Mouse (Mus musculus) intestine, embryonic 16.5 days (tissue): ENCODE results near the gene Ibsp. TPM values are rescaled to one million over a fixed set of nuclear protein-coding genes. Genes with fewer than 3 reads are reported as not detected.

Experiments used
- ATAC-seq: fragments of 200-750 bp; cut with Nextera tagmentation; 2 replicates; pipeline ENCODE4 v1.8.0; 2017; ENCODE audit warnings: moderate TSS enrichment, moderate library complexity
- H3K27ac ChIP-seq: fragments of 300-500 bp; sonication (generic); 2 replicates; pipeline ENCODE4 v1.5.1; 2014; ENCODE audit warnings: mild to moderate bottlenecking, low read length
- H3K27me3 ChIP-seq: fragments of 300-500 bp; sonication (generic); replicated peaks from 2 replicates; pipeline ENCODE4 v1.6.1; 2014; ENCODE audit warnings: low read length, control low read depth, mixed read lengths; ENCODE audit not compliant: control insufficient read depth, insufficient read depth
- H3K36me3 ChIP-seq: fragments of 300-500 bp; sonication (generic); 2 replicates; pipeline ENCODE4 v1.6.1; 2014; ENCODE audit warnings: low read length, control low read depth; ENCODE audit not compliant: control insufficient read depth, insufficient read depth
- H3K4me1 ChIP-seq: fragments of 300-500 bp; sonication (generic); 2 replicates; pipeline ENCODE4 v1.6.1; 2014; ENCODE audit warnings: low read length, control low read depth, mixed read lengths; ENCODE audit not compliant: control insufficient read depth, insufficient read depth
- H3K4me2 ChIP-seq: fragments of 300-500 bp; sonication (generic); 2 replicates; pipeline ENCODE4 v1.6.1; 2014; ENCODE audit warnings: low read depth, low read length, control low read depth
- H3K4me3 ChIP-seq: fragments of 300-500 bp; sonication (generic); 2 replicates; pipeline ENCODE4 v1.5.1; 2014; ENCODE audit warnings: mild to moderate bottlenecking, low read length
- H3K9ac ChIP-seq: fragments of 300-500 bp; sonication (generic); 2 replicates; pipeline ENCODE4 v1.6.1; 2014; ENCODE audit warnings: low read depth, low read length
- H3K9me3 ChIP-seq: fragments of 300-500 bp; sonication (generic); 2 replicates; pipeline ENCODE4 v1.6.1; 2016; ENCODE audit warnings: low read length, control low read depth; ENCODE audit not compliant: control insufficient read depth
- WGBS: fragments of 180-500 bp; shearing (Covaris S2); extraction: QIAGEN DNeasy Blood & Tissue Kit; methylation state at CpG from one replicate; pipeline ENCODE4 v1.1.7; 2014; 5-methylcytosine and 5-hydroxymethylcytosine counted together
- microRNA-seq: library from miRNA; unstranded; fragments of <30 nt; microRNA quantifications from one replicate; pipeline ENCODE4, GENCODE M21; 2016
- polyA plus RNA-seq: library from polyadenylated mRNA; unstranded; fragments of >200 nt; fragmentation: Nextera tagmentation; extraction: Ambion mirVana; gene quantifications from 2 replicates; pipeline ENCODE4 v1.2.1, GENCODE M21; 2015

Gene Ibsp
- polyA plus RNA-seq, 1 experiment from 2014 or later = 0.16 TPM

GRCm38 (mm10) chr5:104357575-104357974 is 58.6 kb downstream of the Ibsp start:
- H3K9ac ChIP-seq = no peak overlapping the region
- H3K4me3 ChIP-seq = no peak overlapping the region
- H3K27me3 ChIP-seq = no peaks in the 10 kb centered on the region
- H3K9me3 ChIP-seq = no peaks in the 10 kb centered on the region
- WGBS = 73% methylated on average over 5 of the region's 5 CpGs
- no peaks in the 10 kb centered on the region for H3K36me3 ChIP-seq
- H3K4me2 ChIP-seq = no peak overlapping the region
- H3K27ac ChIP-seq = no peak overlapping the region
- ATAC-seq = no peak
- no peaks in the 10 kb centered on the region for H3K4me1 ChIP-seq

GRCm38 (mm10) chr5:104358592-104358991 is 59.6 kb downstream of the Ibsp start:
- ATAC-seq = no peak
- no peak overlapping the region for H3K4me3 ChIP-seq
- H3K27ac ChIP-seq = no peak overlapping the region
- H3K36me3 ChIP-seq = no peaks in the 10 kb centered on the region
- H3K4me1 ChIP-seq = no peaks in the 10 kb centered on the region
- H3K9ac ChIP-seq = no peak overlapping the region
- WGBS = 56% methylated on average over 7 of the region's 7 CpGs
- H3K27me3 ChIP-seq = no peaks in the 10 kb centered on the region
- no peaks in the 10 kb centered on the region for H3K9me3 ChIP-seq
- H3K4me2 ChIP-seq = no peak overlapping the region

GRCm38 (mm10) chr5:104359257-104359656 is 60.3 kb downstream of the Ibsp start:
- no peaks in the 10 kb centered on the region for H3K27me3 ChIP-seq
- no peaks in the 10 kb centered on the region for H3K9me3 ChIP-seq
- H3K36me3 ChIP-seq = no peaks in the 10 kb centered on the region
- no peak overlapping the region for H3K4me3 ChIP-seq
- H3K9ac ChIP-seq = no peak overlapping the region
- no peak overlapping the region for H3K4me2 ChIP-seq
- WGBS = 33% methylated on average over 6 of the region's 6 CpGs
- ATAC-seq = no peak
- H3K4me1 ChIP-seq = no peaks in the 10 kb centered on the region
- no peak overlapping the region for H3K27ac ChIP-seq

Small RNAs within 50 kb of the gene (microRNA-seq; reads per million reads assigned to microRNA genes)
- gene Gm23616 = not detected

Other genes with a start within 250 kb of the Ibsp start
- gene Gm17660, start 221.6 kb upstream of the Ibsp start, polyA plus RNA-seq = not detected in 2 replicates
- gene Sparcl1, start 185.4 kb upstream of the Ibsp start, polyA plus RNA-seq = 191 and 194 TPM in 2 replicates
- gene Dspp, start 128.5 kb upstream of the Ibsp start, polyA plus RNA-seq = not detected in 2 replicates
- 0.66 and 0.77 TPM in 2 replicates for gene Dmp1, start 96.6 kb upstream of the Ibsp start, polyA plus RNA-seq
- gene Mepe, start 26.2 kb downstream of the Ibsp start, polyA plus RNA-seq = not detected in 2 replicates
- 42.5 and 46.6 TPM in 2 replicates for gene Spp1, start 135.9 kb downstream of the Ibsp start, polyA plus RNA-seq
- gene Pkd2, start 160.3 kb downstream of the Ibsp start, polyA plus RNA-seq = 6.4 and 6.6 TPM in 2 replicates
- gene BC005561, start 209.2 kb downstream of the Ibsp start, polyA plus RNA-seq = 6.3 and 7.1 TPM in 2 replicates